Mouse (Mus musculus): ENCODE measurements at regions not wholly inside any gene's neighbourhood (a gene's known extent, or its start where the extent isn't known, plus 50 kb on each side); places are given as distances from the start of the nearest gene placed in this dataset.

DNA sequence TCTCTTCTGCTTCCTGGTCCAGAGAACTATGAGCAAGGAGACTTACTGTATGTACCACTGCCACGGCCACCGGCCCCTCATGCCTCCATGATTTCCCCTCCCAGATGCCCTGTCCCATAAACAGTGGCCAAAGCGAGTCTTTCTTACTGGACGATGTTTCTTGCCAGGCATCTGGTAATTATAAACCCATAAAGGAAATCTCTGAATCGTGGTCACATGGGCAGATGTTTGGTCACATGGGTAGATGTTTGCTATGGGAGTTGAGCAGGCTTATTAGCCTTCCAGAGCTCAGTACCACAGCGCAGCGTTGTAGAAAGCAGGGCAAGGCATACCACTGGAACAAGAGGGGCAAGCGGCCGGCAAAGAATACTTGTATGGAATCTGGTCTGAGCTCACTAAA, 74.8 kb upstream of the Fam13c start:
- TF ChIP-seq CTCF (conservative IDR thresholded peaks at IDR 0.05; ENCODE audit: insufficient read depth, insufficient read length, low read depth, low read length) (no peak), POLR2A (IDR thresholded peaks at IDR 0.05; ENCODE audit: low read depth, low read length) (no peak)
